Mouse (Mus musculus) cortical plate, adult 2 months (tissue): ENCODE results near the gene Acap3.

Source experiments
- CTCF ChIP-seq: fragments of 200-500 bp; IDR thresholded peaks from 2 replicates; pipeline ENCODE4 v1.5.1; 2011; ENCODE audit warnings: mild to moderate bottlenecking, control low read depth, low read length; ENCODE audit not compliant: insufficient read depth; ENCODE audit errors: extremely low read depth
- POLR2A ChIP-seq: fragments of 200-500 bp; IDR thresholded peaks from 2 replicates; pipeline ENCODE4 v1.6.1; 2011; ENCODE audit warnings: mild to moderate bottlenecking, low read length, control low read depth; ENCODE audit not compliant: insufficient read depth; ENCODE audit errors: extremely low read depth

DNA sequence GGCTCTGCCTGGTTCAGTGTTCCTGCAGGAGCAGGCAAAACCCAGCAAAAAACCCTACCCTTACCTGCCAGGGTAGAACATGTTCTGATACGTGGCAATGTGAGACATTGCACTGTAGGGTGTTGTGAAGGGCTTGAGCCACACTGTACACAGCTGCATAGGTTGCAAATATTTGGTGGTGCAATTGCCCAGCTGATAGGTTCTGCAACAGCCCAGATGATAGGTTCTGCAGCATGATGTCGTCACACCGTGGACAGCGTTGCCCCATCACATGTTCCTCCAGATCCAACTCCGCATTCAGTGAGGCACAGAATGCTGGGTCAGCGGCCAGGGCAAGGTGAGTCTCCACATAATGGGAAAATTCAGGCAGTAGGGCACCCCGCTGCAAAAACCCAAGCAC lies 29.8 kb upstream of the Acap3 start:
- no peak for TF ChIP-seq POLR2A
- TF ChIP-seq CTCF = no peak
